ENCODE assay signal across 8 mouse cellular contexts in the genomic region with DNA sequence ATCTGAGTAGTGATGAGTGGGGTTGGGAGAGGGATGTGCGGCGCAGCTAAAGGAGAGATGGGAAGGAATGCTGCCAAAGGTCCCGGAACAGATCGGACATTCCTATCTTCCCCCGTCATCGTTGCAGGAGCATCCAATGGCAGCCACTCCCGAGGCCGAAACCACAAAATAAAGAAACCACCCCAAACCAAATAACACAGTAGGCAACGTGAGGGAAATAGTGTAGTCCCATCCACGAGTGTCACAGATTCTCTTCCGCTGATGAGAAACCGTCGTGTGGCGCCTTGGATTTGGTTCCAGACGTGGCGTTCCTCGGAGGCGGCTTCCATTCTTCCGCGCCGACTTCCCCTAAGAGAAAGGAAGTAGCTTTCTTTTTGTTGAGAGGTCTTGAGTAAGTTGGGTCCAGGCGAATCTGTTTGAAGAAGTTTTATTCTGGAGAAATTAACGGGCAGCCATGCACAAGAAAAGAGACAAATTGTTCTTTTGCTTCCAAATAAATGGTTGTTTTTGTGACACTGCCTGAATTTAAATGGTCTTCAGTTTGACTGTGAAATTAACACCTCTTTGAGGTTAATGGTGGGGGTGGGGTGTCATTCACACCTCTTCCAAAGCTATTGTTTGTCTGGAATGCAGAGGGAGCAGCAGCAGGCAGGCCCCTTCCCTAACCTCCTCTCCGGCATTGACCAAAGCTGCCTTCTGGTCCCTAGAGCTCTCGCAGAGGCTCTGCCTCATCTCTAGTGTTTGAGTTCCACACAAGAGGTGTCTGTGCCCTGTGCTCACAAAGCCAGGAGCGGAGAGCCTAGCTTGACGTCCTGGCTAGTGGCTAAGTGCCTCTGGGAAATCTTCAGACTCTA.
A peak's percentile ranks its signal among the peaks of the same experiment; 100 is the strongest.
DNase-seq lines count a peak whose midpoint lies in the region; ATAC-seq lines count a peak whose summit lies in the region.

No protein-coding gene starts in this region.

- H3K4me3 ChIP-seq in forebrain, embryonic 11.5 days (ENCODE audit: low read depth, low read length) = peak overlapping the region; percentile 19; the same call in 1 of the 2 replicates
- peak overlapping the region; percentile 31 for H3K4me3 ChIP-seq in hindbrain, embryonic 16.5 days (ENCODE audit: low read length)
- H3K4me3 ChIP-seq in midbrain, embryonic 13.5 days (replicated peaks) = peak overlapping the region; percentile 30

- H3K9me3 ChIP-seq in forebrain, embryonic 11.5 days (ENCODE audit: control insufficient read depth, low read length) = no peaks in the 10 kb centered on the region
- no peaks in the 10 kb centered on the region for H3K9me3 ChIP-seq in hindbrain, embryonic 16.5 days (ENCODE audit: control insufficient read depth, low read length)
- H3K9me3 ChIP-seq in midbrain, embryonic 13.5 days = no peaks in the 10 kb centered on the region

- H3K27ac ChIP-seq in forebrain, embryonic 11.5 days (ENCODE audit: low read depth, low read length) = no peak overlapping the region
- H3K27ac ChIP-seq in hindbrain, embryonic 16.5 days (ENCODE audit: low read depth, low read length) = no peak overlapping the region
- H3K27ac ChIP-seq in midbrain, embryonic 13.5 days = no peak overlapping the region

- H3K9ac ChIP-seq in forebrain, embryonic 11.5 days (ENCODE audit: low read length) = 0 out of 2 replicates have a peak overlapping the region, but pooled peaks have one; percentile 2
- no peak overlapping the region for H3K9ac ChIP-seq in hindbrain, embryonic 16.5 days (ENCODE audit: low read depth, low read length)
- H3K9ac ChIP-seq in midbrain, embryonic 13.5 days (replicated peaks) = peak overlapping the region; percentile 36; the same call in 1 of the 2 replicates

- peaks cover 7% of the 10 kb centered on the region; the same call in 1 of the 2 replicates for H3K27me3 ChIP-seq in forebrain, embryonic 11.5 days (ENCODE audit: control insufficient read depth, insufficient read depth, low read length)
- peaks cover 16% of the 10 kb centered on the region for H3K27me3 ChIP-seq in hindbrain, embryonic 16.5 days (replicated peaks; ENCODE audit: control insufficient read depth, insufficient read depth, low read length)
- H3K27me3 ChIP-seq in midbrain, embryonic 13.5 days = peaks cover 39% of the 10 kb centered on the region

- peak; percentile 8 to 32 for DNase-seq in adrenal gland, adult (ENCODE audit: inconsistent age in 2 of 2, low spot score in 1 of 2)
- no peak for DNase-seq in adrenal gland, postnatal 25 days
- DNase-seq in 3134 (ENCODE audit: extremely low read depth, insufficient read length, low spot score) = peak; percentile 52
- peak; percentile 55 for DNase-seq in forebrain, embryonic 11.5 days (ENCODE audit: low spot score)
- DNase-seq in cerebellum, adult 9-11 months = no peak
- DNase-seq in cerebellum, adult 18-20 months = no peak

- H3K4me1 ChIP-seq in forebrain, embryonic 11.5 days (replicated peaks; ENCODE audit: control insufficient read depth, insufficient read depth, low read length) = peaks cover 4% of the 10 kb centered on the region; the same call in 1 of the 2 replicates
- no peaks in the 10 kb centered on the region; the same call in 1 of the 2 replicates for H3K4me1 ChIP-seq in hindbrain, embryonic 16.5 days (ENCODE audit: control insufficient read depth, insufficient read depth, low read depth, low read length)
- peaks cover 8% of the 10 kb centered on the region; the same call in 1 of the 2 replicates for H3K4me1 ChIP-seq in midbrain, embryonic 13.5 days (replicated peaks)

- peak overlapping the region; percentile 54 for H3K4me2 ChIP-seq in forebrain, embryonic 11.5 days (ENCODE audit: low read depth, low read length, severe bottlenecking)
- peak overlapping the region; percentile 58 for H3K4me2 ChIP-seq in hindbrain, embryonic 16.5 days (ENCODE audit: low read length)
- peak overlapping the region; percentile 49 for H3K4me2 ChIP-seq in midbrain, embryonic 13.5 days (replicated peaks)

- 5% methylated on average over 27 of the region's 27 CpGs for WGBS in forebrain, embryonic 11.5 days
- WGBS in hindbrain, embryonic 16.5 days = 3% methylated on average over 27 of the region's 27 CpGs
- WGBS in midbrain, embryonic 13.5 days = 8% methylated on average over 27 of the region's 27 CpGs

- peak; percentile 65; the same call in 1 of the 2 replicates for ATAC-seq in forebrain, embryonic 11.5 days (replicated peaks; ENCODE audit: low FRiP score)
- ATAC-seq in hindbrain, embryonic 16.5 days = no peak
- no peak for ATAC-seq in midbrain, embryonic 13.5 days

- H3K36me3 ChIP-seq in forebrain, embryonic 11.5 days (ENCODE audit: control insufficient read depth, insufficient read depth, low read length) = no peaks in the 10 kb centered on the region
- H3K36me3 ChIP-seq in hindbrain, embryonic 16.5 days (ENCODE audit: control insufficient read depth, insufficient read depth, low read length) = no peaks in the 10 kb centered on the region
- no peaks in the 10 kb centered on the region for H3K36me3 ChIP-seq in midbrain, embryonic 13.5 days

Comparison
In these comparisons a context has a peak if more than half of its experiments do, and no peak if none do; other contexts are left out.
1. DNase-seq: peak in adrenal gland, adult (2 of 2), 3134 (single experiment) and forebrain, embryonic 11.5 days (single experiment); none in adrenal gland, postnatal 25 days (single experiment), cerebellum, adult 9-11 months (single experiment) and cerebellum, adult 18-20 months (0 of 2).
2. Peak in every context shown above with its lines, with median percentiles within 50 percentile points of each other: H3K4me2 ChIP-seq and H3K4me3 ChIP-seq.